Mouse (Mus musculus) bone marrow macrophage, adult 2 months (primary cell): ENCODE data around the gene Traf7. TPM values are rescaled to one million over a fixed set of nuclear protein-coding genes. Genes with fewer than 3 reads are reported as not detected.

ENCODE experiments used
- H3K27ac ChIP-seq: 2 replicates; pipeline ENCODE4 v1.5.1; 2012; ENCODE audit warnings: low read depth, low read length; ENCODE audit not compliant: insufficient read depth
- H3K4me1 ChIP-seq: 2 replicates; pipeline ENCODE4 v1.6.1; 2012; ENCODE audit warnings: low read length; ENCODE audit not compliant: control insufficient read depth, insufficient read depth
- H3K4me3 ChIP-seq: 2 replicates; pipeline ENCODE4 v1.5.1; 2012; ENCODE audit warnings: mild to moderate bottlenecking, low read length, moderate library complexity; ENCODE audit not compliant: insufficient read depth
- CTCF ChIP-seq: IDR thresholded peaks from 2 replicates; pipeline ENCODE4 v1.5.1; 2012; ENCODE audit warnings: low read depth, mild to moderate bottlenecking, low read length, moderate library complexity
- POLR2A ChIP-seq: IDR thresholded peaks from 2 replicates; pipeline ENCODE4 v1.6.1; 2012; ENCODE audit warnings: mild to moderate bottlenecking, low read depth, low read length, borderline replicate concordance
- polyA plus RNA-seq: library from polyadenylated mRNA; stranded (reverse); fragments of >200 nt; gene quantifications from 2 replicates; pipeline ENCODE4 v1.2.4, GENCODE M21; 2012; ENCODE audit not compliant: missing spikeins, insufficient read depth, insufficient read length

Gene Traf7
- polyA plus RNA-seq, 1 experiment = 102 TPM

DNA sequence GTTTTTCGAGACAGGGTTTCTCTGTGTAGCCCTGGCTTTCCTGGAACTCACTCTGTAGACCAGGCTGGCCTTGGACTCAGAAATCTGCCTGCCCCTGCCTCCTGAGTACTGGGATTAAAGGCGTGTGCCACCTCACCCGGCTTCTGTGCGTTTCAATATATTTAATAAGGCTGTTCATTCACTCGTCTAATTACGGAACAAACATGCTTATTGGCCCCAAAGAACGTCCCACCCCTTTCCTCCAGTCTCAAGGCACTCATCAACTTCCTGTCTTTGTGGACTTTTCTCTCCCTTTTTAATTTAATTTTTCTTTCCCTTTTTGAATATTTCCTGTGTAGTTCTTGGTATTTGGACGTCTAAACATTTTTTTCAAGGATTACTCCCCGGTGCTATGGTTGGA, 20.7 kb upstream of the Traf7 start:
- H3K4me1 ChIP-seq = peaks cover 12% of the 10 kb centered on the region
- TF ChIP-seq POLR2A = no peak
- no peak for TF ChIP-seq CTCF
- H3K27ac ChIP-seq = peak overlapping the region; percentile 67
- peak overlapping the region; percentile 59 for H3K4me3 ChIP-seq

DNA sequence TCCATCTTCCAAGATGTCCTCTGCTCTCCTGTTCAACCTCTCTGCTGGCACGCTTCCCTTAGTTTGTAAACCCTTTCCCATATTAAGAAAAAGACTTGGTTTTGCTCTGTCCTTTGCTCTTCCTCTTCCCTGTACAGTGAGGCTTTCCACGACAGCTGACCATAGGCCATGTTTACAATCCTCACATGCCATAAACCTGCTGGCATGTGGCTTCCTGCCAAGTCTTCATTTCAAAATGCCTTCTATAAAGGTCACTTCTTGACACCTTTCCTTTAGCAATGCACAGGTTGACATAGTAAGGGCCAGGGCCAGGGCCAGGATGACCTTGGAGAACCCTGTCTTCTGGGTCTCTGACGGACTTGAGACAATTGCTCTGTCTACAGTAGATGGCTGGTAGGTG, 18.5 kb upstream of the Traf7 start:
- Histone ChIP-seq H3K4me1 (peaks cover 7% of the 10 kb centered on the region), H3K27ac (no peak overlapping the region), H3K4me3 (no peak overlapping the region)
- no peak for TF ChIP-seq CTCF
- no peak for TF ChIP-seq POLR2A

DNA sequence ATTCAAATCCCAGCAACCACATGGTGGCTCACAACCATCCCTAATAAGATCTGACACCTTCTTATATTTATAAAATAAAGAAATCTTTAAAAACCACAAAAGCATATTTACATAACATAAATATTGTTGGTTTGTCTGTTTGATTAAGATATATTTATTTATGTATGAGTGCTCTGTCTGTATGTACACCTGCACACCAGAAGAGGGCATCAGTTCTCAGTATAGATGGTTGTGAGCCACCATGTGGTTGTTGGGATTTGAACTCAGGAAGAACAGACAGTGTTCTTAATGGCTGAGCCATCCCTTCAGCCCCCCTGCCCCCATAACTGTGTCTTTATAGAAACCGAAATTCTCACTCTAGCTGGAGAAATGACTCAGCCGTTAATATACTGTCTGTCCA, 17.5 kb upstream of the Traf7 start:
- H3K4me1 ChIP-seq = peaks cover 3% of the 10 kb centered on the region; the same call in 1 of the 2 replicates

DNA sequence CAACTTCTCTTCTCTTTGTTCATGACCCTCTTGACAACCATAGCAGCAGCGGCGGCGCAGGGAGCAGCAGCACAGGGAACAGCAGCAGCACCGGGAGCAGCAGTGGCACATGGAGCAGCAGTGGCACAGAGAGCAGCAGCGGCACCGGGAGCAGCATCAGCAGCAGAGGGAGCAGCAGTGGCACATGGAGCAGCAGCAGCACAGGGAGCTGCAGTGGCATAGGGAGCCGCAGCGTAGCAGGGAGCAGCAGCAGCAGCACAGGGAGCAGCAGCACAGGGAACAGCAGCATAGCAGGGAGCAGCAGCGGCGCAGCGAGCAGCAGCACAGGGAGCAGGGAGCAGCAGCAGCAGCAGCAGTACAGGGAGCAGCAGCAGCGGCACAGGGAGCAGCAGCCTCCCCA, 16.9 kb upstream of the Traf7 start:
- no peak overlapping the region for H3K4me3 ChIP-seq
- H3K27ac ChIP-seq = no peak overlapping the region
- TF ChIP-seq POLR2A = no peak
- H3K4me1 ChIP-seq = peaks cover 5% of the 10 kb centered on the region; the same call in 1 of the 2 replicates

More for the DNA sequence above, 17.5 kb upstream of the Traf7 start:
- H3K4me3 ChIP-seq = no peak overlapping the region
- H3K27ac ChIP-seq = no peak overlapping the region
- TF ChIP-seq POLR2A (no peak), CTCF (no peak)

DNA sequence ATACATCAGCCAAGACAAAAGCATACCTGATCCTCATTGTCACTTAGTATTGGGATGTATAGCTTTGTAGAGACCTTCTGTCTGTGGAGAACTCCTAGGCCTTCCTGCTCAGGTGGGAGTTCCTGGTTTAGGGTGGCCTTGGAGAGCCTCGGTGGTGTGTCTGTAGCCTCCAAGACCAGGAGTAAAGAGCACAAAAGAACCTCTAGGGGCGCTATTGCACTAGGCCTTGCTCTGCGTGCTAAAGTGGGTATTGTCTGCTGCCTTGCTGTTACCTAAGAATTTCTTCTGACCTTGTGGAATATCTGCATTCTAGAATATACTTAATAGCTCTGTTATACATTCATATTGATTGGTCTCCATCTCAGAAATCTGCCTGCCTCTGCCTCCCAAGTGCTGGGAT, 12.6 kb upstream of the Traf7 start:
- no peak for TF ChIP-seq POLR2A
- peak; percentile 52 for TF ChIP-seq CTCF
- H3K4me1 ChIP-seq = peaks cover 6% of the 10 kb centered on the region; the same call in 1 of the 2 replicates
- no peak overlapping the region for H3K27ac ChIP-seq
- H3K4me3 ChIP-seq = no peak overlapping the region

DNA sequence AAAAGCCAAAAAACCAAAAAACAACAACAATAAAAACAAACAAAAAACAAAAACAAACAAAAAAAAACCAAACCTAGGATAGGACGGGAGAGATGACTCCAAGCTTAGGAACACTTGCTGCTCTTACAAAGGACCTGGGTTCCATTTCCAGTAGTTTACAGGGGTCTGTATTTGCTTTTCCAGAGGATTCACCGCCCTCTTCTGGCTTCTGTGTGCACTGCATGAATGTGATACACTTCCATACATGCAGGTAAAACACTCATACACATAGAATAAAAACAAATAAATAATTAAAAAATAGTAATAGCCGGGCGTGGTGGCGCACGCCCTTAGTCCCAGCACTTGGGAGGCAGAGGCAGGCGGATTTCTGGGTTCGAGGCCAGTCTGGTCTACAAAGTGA, 11.2 kb upstream of the Traf7 start:
- no peak overlapping the region for H3K27ac ChIP-seq
- TF ChIP-seq CTCF (no peak), POLR2A (no peak)
- no peak overlapping the region for H3K4me3 ChIP-seq

DNA sequence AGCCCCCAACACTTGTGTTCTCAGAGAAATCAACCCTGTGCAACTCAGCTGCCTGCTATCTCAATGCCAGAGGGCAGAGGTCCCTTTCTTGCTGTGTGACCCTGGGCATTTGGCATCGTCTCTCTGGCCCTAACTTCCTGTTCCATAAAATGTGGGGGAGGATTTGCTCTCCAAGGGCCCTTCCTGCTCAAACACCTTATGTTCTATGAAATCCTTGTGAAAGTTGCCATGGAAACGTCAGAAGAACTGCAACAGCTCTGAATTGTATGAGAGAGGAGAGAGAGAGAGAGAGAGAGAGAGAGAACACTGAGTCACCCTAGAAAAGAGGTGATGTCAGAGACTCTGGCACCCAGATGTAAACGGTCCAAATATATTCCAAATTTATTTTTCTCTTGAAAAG, 9.8 kb upstream of the Traf7 start:
- peaks cover 6% of the 10 kb centered on the region; the same call in 1 of the 2 replicates for H3K4me1 ChIP-seq
- TF ChIP-seq POLR2A = no peak
- no peak overlapping the region for H3K27ac ChIP-seq
- no peak overlapping the region for H3K4me3 ChIP-seq

More for the DNA sequence above, 11.2 kb upstream of the Traf7 start:
- H3K4me1 ChIP-seq = peaks cover 6% of the 10 kb centered on the region; the same call in 1 of the 2 replicates

DNA sequence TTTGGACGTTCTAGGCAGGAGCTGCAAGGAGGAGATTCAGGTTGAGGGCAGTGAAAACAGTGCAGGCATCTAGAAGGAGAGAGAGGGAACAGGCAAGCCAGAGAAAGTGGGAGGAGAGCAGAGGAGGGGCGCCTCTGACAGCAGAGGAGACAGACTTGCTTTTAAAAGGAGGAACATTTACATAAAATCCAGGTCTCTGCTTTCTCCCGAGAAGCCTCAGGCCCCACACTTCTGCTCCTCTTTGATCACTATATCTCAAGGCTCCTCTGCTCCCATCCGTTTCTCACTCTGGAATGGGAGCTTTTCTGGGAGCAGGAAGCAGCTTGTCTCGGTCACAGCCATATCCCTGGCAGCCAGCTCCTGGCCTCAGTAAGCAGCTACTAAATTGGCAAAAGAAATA, 7.6 kb upstream of the Traf7 start:
- Histone ChIP-seq H3K4me3 (no peak overlapping the region), H3K27ac (no peak overlapping the region), H3K4me1 (peaks cover 8% of the 10 kb centered on the region; the same call in 1 of the 2 replicates)
- no peak for TF ChIP-seq POLR2A
- TF ChIP-seq CTCF = no peak

DNA sequence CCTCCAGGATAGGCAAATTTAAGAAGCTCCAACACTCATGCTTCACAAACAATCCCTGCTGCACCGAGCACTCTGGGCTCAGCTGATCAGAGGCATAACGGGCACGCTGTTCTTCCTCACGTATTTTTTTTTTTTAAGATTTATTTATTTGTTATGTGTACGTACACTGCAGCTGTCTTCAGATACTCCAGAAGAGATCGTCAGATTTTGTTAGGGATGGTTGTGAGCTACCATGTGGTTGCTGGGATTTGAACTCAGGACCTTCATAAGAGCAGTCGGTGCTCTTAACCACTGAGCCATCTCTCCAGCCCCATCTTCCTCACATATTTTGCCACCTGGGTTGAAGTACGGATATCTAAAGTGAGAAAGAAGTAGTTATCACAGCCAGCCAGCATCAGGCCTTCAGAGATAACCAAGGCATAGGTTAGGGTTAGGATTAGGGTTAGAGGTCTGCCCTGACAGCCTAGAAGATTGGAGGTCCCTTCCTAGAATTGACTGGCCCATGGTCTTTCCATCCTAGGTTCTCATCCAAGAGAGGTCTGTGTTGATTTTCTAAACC, 6.5 kb upstream of the Traf7 start, which contains the start of gene Rab26:
Rab26 (minus strand) TSS at position 51 of the 559 bp plus-strand sequence.
- Histone ChIP-seq H3K4me3 (no peak within 1 kb of the TSS), H3K4me1 (peaks cover 8% of the 10 kb centered on the region; the same call in 1 of the 2 replicates), H3K27ac (no peak within 1 kb of the TSS)
- TF ChIP-seq POLR2A (no peak), CTCF (no peak)

DNA sequence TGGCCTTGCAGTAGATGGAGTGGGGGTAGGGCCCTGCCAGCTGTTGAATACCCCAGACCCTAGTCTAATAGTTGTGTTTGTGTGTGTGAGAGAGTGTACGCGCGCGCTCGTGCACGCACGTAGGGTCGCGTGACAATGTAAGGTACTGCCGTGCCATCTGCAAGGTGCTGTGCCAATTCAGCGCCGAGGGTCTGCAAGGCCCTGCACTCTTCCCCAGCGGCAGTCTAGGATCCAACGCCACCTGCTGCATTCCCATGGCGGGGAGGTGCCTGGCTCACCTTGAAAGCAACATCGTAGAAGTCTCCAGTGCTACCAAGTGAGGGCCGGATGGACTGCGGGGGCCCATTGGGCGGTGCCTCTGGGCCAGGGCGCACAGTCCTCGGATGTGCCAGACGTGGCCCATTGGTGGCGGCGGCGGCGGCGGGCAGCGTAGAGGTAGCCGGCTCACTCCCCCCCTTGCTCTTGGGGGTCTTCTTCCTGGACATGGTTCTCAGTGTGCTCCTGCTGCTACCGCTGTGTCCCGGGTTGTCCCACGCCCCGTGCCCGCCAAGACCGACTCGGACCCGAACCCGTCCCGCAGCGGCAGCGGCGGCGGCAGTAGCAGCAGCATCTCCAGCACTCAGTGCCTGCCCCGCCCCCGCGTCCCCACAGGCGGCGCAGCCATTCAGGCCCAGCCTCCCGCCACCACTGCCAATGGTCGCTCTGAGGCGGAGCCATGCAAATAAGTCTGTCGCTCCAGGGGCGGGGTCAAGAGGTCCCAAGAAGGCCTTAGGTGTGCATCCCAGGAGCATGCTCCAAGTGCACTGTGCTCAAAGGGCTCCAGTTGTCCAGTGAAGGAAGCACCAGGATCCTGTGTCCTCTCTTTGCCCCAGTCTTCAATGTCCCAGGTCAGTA, 5.6 kb upstream of the Traf7 start:
- TF ChIP-seq CTCF = no peak
- peaks cover 8% of the 10 kb centered on the region; the same call in 1 of the 2 replicates for H3K4me1 ChIP-seq
- no peak overlapping the region for H3K4me3 ChIP-seq
- no peak overlapping the region for H3K27ac ChIP-seq
